47 mouse cellular contexts compared by ENCODE assay signal in the genomic region with DNA sequence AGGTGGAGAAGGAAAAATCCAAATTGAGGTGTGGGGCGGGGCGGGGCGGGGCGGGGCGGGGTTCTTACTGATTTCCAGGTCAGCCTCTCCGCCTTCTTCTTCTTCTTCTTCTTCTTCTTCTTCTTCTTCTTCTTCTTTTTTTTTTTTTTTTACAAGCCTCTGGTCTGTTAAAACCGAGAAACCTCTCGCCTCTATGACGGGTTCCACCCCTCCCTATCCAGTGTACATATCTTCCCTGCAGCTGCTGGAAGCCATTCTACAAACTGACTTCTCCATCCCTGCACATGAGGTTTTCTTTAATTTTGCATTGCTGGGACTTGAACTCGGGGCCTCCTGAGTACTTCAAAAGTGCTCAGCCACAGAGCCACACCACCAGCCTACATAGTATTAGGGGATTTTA. TPM values are rescaled to one million over a fixed set of nuclear protein-coding genes. Genes with fewer than 3 reads are reported as not detected.
"Had no signal": no experiment of that assay in that cellular context is flagged by ENCODE, and none has a peak within 500 bp of the region (broad histone marks: within the 10 kb centered on the region; RNA-seq: fewer than 3 reads in every experiment).

No protein-coding gene starts in this region.

- DNase-seq: left cerebral cortex, postnatal 4 days; liver; liver, embryonic 13.5 days; liver, postnatal 0 days; lung, adult 18-20 months; lung, adult 2 months; lung, embryonic 14.5 days; lung, postnatal 10 days; lung, postnatal 14 days; lung, postnatal 36 days; lung, postnatal 4 days; midbrain, embryonic 14.5 days had no signal

- H3K27me3 ChIP-seq: limb, embryonic 12.5 days; limb, embryonic 13.5 days; limb, embryonic 15.5 days; liver, embryonic 12.5 days; liver, embryonic 13.5 days; liver, embryonic 15.5 days; lung, embryonic 15.5 days; megakaryocyte, embryonic 14.5 days; midbrain, embryonic 13.5 days; midbrain, embryonic 15.5 days; neural tube, embryonic 12.5 days had no signal

- H3K9me3 ChIP-seq: limb, embryonic 10.5 days; limb, embryonic 12.5 days; limb, embryonic 13.5 days; limb, embryonic 15.5 days; liver, embryonic 12.5 days; liver, embryonic 13.5 days; liver, embryonic 15.5 days; lung, embryonic 15.5 days; midbrain, embryonic 10.5 days; midbrain, embryonic 12.5 days; midbrain, embryonic 13.5 days; midbrain, embryonic 15.5 days; neural tube, embryonic 12.5 days had no signal

- H3K4me3 ChIP-seq: limb, embryonic 10.5 days; limb, embryonic 12.5 days; limb, embryonic 13.5 days; limb, embryonic 15.5 days; liver, embryonic 12.5 days; liver, embryonic 13.5 days; liver, embryonic 15.5 days; lung, embryonic 15.5 days; megakaryocyte, embryonic 14.5 days; midbrain, embryonic 10.5 days; midbrain, embryonic 12.5 days; midbrain, embryonic 13.5 days; midbrain, embryonic 15.5 days; myocyte; neural tube, embryonic 12.5 days had no signal

- H3K27ac ChIP-seq: limb, embryonic 10.5 days; limb, embryonic 12.5 days; limb, embryonic 13.5 days; limb, embryonic 15.5 days; liver, embryonic 12.5 days; liver, embryonic 13.5 days; liver, embryonic 14.5 days; liver, embryonic 15.5 days; lung, embryonic 15.5 days; macrophage; midbrain, embryonic 10.5 days; midbrain, embryonic 12.5 days; midbrain, embryonic 13.5 days; midbrain, embryonic 15.5 days; neural tube, embryonic 12.5 days had no signal

- H3K4me1 ChIP-seq: limb, embryonic 10.5 days; limb, embryonic 12.5 days; limb, embryonic 13.5 days; limb, embryonic 15.5 days; liver, embryonic 12.5 days; lung, embryonic 15.5 days; midbrain, embryonic 10.5 days; midbrain, embryonic 12.5 days; midbrain, embryonic 13.5 days; midbrain, embryonic 15.5 days; neural tube, embryonic 12.5 days had no signal

- H3K9ac ChIP-seq: limb, embryonic 12.5 days; limb, embryonic 13.5 days; limb, embryonic 15.5 days; liver, embryonic 12.5 days; liver, embryonic 13.5 days; liver, embryonic 14.5 days; liver, embryonic 15.5 days; liver, postnatal 0 days; lung, embryonic 14.5 days; lung, embryonic 15.5 days; midbrain, embryonic 12.5 days; midbrain, embryonic 13.5 days; midbrain, embryonic 15.5 days; neural tube, embryonic 12.5 days had no signal

- H3K36me3 ChIP-seq: limb, embryonic 10.5 days; limb, embryonic 12.5 days; limb, embryonic 13.5 days; limb, embryonic 15.5 days; liver, embryonic 12.5 days; liver, embryonic 13.5 days; liver, embryonic 15.5 days; lung, embryonic 15.5 days; midbrain, embryonic 10.5 days; midbrain, embryonic 12.5 days; midbrain, embryonic 13.5 days; midbrain, embryonic 15.5 days; neural tube, embryonic 12.5 days had no signal

RNA-seq across cellular contexts. Expression of a gene that starts 3.1 kb away (rescaled TPM):
- total RNA-seq: left cerebral cortex, adult 8-10 months; left cerebral cortex, postnatal 25 days; left cerebral cortex, postnatal 4 days; midbrain, postnatal 0 days had no signal
- polyA plus RNA-seq: limb, embryonic 10.5 days; limb, embryonic 11.5 days; limb, embryonic 12.5 days; limb, embryonic 13.5 days; limb, embryonic 15.5 days; liver, adult 2 months; midbrain, embryonic 10.5 days; midbrain, embryonic 11.5 days; midbrain, embryonic 12.5 days; midbrain, embryonic 14.5 days; midbrain, embryonic 15.5 days; myocyte; neural tube, embryonic 11.5 days had no signal

RNA-seq across cellular contexts. Expression of a gene that starts 29.3 kb away (rescaled TPM):
- total RNA-seq: left cerebral cortex, adult 8-10 months; left cerebral cortex, postnatal 10 days; left cerebral cortex, postnatal 25 days; left cerebral cortex, postnatal 4 days; liver, adult 2 months; megakaryocyte progenitor cell, adult 5-6 weeks; megakaryocyte, adult 5-6 weeks; megakaryocyte-erythroid progenitor cell, adult 5-6 weeks; midbrain, postnatal 0 days; monocyte, adult 5-6 weeks had no signal
- polyA plus RNA-seq: limb, embryonic 10.5 days; limb, embryonic 12.5 days; limb, embryonic 13.5 days; limb, embryonic 14.5 days; limb, embryonic 15.5 days; liver, adult 2 months; liver, embryonic 11.5 days; liver, embryonic 12.5 days; liver, embryonic 13.5 days; liver, embryonic 14.5 days; liver, embryonic 15.5 days; liver, embryonic 16.5 days; liver, postnatal 0 days; lung, adult 2 months; lung, embryonic 14.5 days; lung, embryonic 15.5 days; lung, embryonic 16.5 days; lung, postnatal 0 days; macrophage; midbrain, embryonic 10.5 days; midbrain, embryonic 11.5 days; midbrain, embryonic 12.5 days; midbrain, embryonic 13.5 days; midbrain, embryonic 14.5 days; midbrain, embryonic 15.5 days; midbrain, embryonic 16.5 days; midbrain, postnatal 0 days; myocyte; neural tube, embryonic 11.5 days; neural tube, embryonic 12.5 days had no signal

RNA-seq across cellular contexts. Expression of a gene that starts 34.7 kb away (rescaled TPM):
- total RNA-seq: left cerebral cortex, adult 8-10 months; left cerebral cortex, postnatal 10 days; left cerebral cortex, postnatal 14 days; left cerebral cortex, postnatal 25 days; left cerebral cortex, postnatal 4 days; liver, adult 2 months; megakaryocyte progenitor cell, adult 5-6 weeks; midbrain, postnatal 0 days had no signal
- polyA plus RNA-seq: limb, embryonic 10.5 days; limb, embryonic 11.5 days; limb, embryonic 12.5 days; limb, embryonic 13.5 days; limb, embryonic 15.5 days; liver, embryonic 11.5 days; liver, embryonic 12.5 days; liver, embryonic 13.5 days; liver, embryonic 15.5 days; liver, embryonic 16.5 days; lung, embryonic 14.5 days; lung, embryonic 15.5 days; lung, embryonic 16.5 days; lung, postnatal 0 days; macrophage; midbrain, embryonic 10.5 days; midbrain, embryonic 11.5 days; midbrain, embryonic 12.5 days; midbrain, embryonic 13.5 days; midbrain, embryonic 14.5 days; midbrain, embryonic 15.5 days; midbrain, embryonic 16.5 days; midbrain, postnatal 0 days; myocyte; neural tube, embryonic 11.5 days; neural tube, embryonic 12.5 days had no signal

RNA-seq across cellular contexts. Expression of a gene that starts 39.0 kb away (rescaled TPM):
- total RNA-seq: left cerebral cortex, adult 8-10 months; left cerebral cortex, postnatal 10 days; left cerebral cortex, postnatal 14 days; left cerebral cortex, postnatal 25 days; left cerebral cortex, postnatal 4 days; liver, adult 2 months; megakaryocyte progenitor cell, adult 5-6 weeks; megakaryocyte, adult 5-6 weeks; megakaryocyte-erythroid progenitor cell, adult 5-6 weeks; monocyte, adult 5-6 weeks had no signal
- polyA plus RNA-seq: limb, embryonic 10.5 days; limb, embryonic 11.5 days; limb, embryonic 12.5 days; liver, adult 2 months; liver, embryonic 11.5 days; liver, embryonic 12.5 days; liver, embryonic 14.5 days; liver, postnatal 0 days; lung, embryonic 14.5 days; macrophage; midbrain, embryonic 10.5 days; midbrain, embryonic 11.5 days; midbrain, embryonic 12.5 days; midbrain, embryonic 13.5 days; midbrain, embryonic 14.5 days; midbrain, embryonic 16.5 days; myocyte; neural tube, embryonic 11.5 days; neural tube, embryonic 12.5 days had no signal

RNA-seq across cellular contexts. Expression of a gene that starts 53.5 kb away (rescaled TPM):
- total RNA-seq: left cerebral cortex, postnatal 14 days; left cerebral cortex, postnatal 25 days had no signal
- polyA plus RNA-seq: limb, embryonic 10.5 days; limb, embryonic 11.5 days; midbrain, embryonic 11.5 days; midbrain, embryonic 12.5 days; midbrain, embryonic 13.5 days; midbrain, embryonic 14.5 days; midbrain, embryonic 15.5 days; midbrain, embryonic 16.5 days; myocyte; neural tube, embryonic 12.5 days had no signal
